Mouse (Mus musculus) midbrain, embryonic 14.5 days (tissue): ENCODE data around the gene Camk1d. TPM values are rescaled to one million over a fixed set of nuclear protein-coding genes. Genes with fewer than 3 reads are reported as not detected.

Source experiments
- ATAC-seq: fragments of 200-750 bp; cut with Nextera tagmentation; 2 replicates; pipeline ENCODE4 v1.8.0; 2017; ENCODE audit warnings: moderate number of reproducible peaks, moderate library complexity; ENCODE audit not compliant: low FRiP score, low TSS enrichment
- DNase-seq: peaks from one replicate; pipeline ENCODE4 v3.0.0-alpha.2; 2015
- H3K27ac ChIP-seq: fragments of 300-500 bp; sonication (generic); replicated peaks from 2 replicates; pipeline ENCODE4 v1.5.1; 2014; ENCODE audit warnings: mild to moderate bottlenecking, low read depth, low read length, moderate library complexity
- H3K27me3 ChIP-seq: fragments of 300-500 bp; sonication (generic); 2 replicates; pipeline ENCODE4 v1.6.1; 2014; ENCODE audit warnings: low read length, control low read depth, mixed read lengths; ENCODE audit not compliant: control insufficient read depth, insufficient read depth
- H3K36me3 ChIP-seq: fragments of 300-500 bp; sonication (generic); 2 replicates; pipeline ENCODE4 v1.6.1; 2014; ENCODE audit warnings: low read length, control low read depth; ENCODE audit not compliant: control insufficient read depth, insufficient read depth
- H3K4me1 ChIP-seq: fragments of 300-500 bp; sonication (generic); 2 replicates; pipeline ENCODE4 v1.6.1; 2014; ENCODE audit warnings: mild to moderate bottlenecking, antibody characterized with exemption, low read length, control low read depth; ENCODE audit not compliant: control insufficient read depth, insufficient read depth
- H3K4me2 ChIP-seq: fragments of 300-500 bp; sonication (generic); 2 replicates; pipeline ENCODE4 v1.6.1; 2014; ENCODE audit warnings: mild to moderate bottlenecking, low read length, moderate library complexity
- H3K4me3 ChIP-seq: fragments of 300-500 bp; sonication (generic); replicated peaks from 2 replicates; pipeline ENCODE4 v1.5.1; 2014; ENCODE audit warnings: low read depth, low read length
- H3K9ac ChIP-seq: fragments of 300-500 bp; sonication (generic); replicated peaks from 2 replicates; pipeline ENCODE4 v1.6.1; 2014; ENCODE audit warnings: mild to moderate bottlenecking, low read length, moderate library complexity
- H3K9me3 ChIP-seq: fragments of 300-500 bp; sonication (generic); 2 replicates; pipeline ENCODE4 v1.6.1; 2016; ENCODE audit warnings: low read length, control low read depth, mixed read lengths; ENCODE audit not compliant: control insufficient read depth
- WGBS: fragments of 180-500 bp; shearing (Covaris S2); extraction: QIAGEN DNeasy Blood & Tissue Kit; methylation state at CpG from one replicate; pipeline ENCODE4 v1.1.7; 2014; 5-methylcytosine and 5-hydroxymethylcytosine counted together
- polyA plus RNA-seq: library from polyadenylated mRNA; unstranded; fragments of >200 nt; fragmentation: Nextera tagmentation; extraction: Ambion mirVana; gene quantifications from 2 replicates; pipeline ENCODE4 v1.2.1, GENCODE M21; 2014

Gene Camk1d
- polyA plus RNA-seq, 1 experiment from 2014 or later, result 6.0 TPM

- ATAC-seq (no peak), DNase-seq (no peak)
- no peaks in the 10 kb centered on the region for H3K9me3 ChIP-seq
- no peak overlapping the region for H3K4me2 ChIP-seq
- H3K9ac ChIP-seq, result no peak overlapping the region; the same call in 1 of the 2 replicates
- H3K4me3 ChIP-seq, result no peak overlapping the region
- peaks cover 9% of the 10 kb centered on the region; the same call in 1 of the 2 replicates for H3K4me1 ChIP-seq
- no peak overlapping the region for H3K27ac ChIP-seq
- no peaks in the 10 kb centered on the region for H3K36me3 ChIP-seq
- no peaks in the 10 kb centered on the region for H3K27me3 ChIP-seq
- 50% methylated on average over 4 of the region's 4 CpGs for WGBS
These were observed 244.9 kb downstream of the Camk1d start for GRCm38 (mm10) chr2:5469366-5469941.

GRCm38 (mm10) chr2:5467537-5467936, 246.8 kb downstream of the Camk1d start:
- Histone ChIP-seq H3K27me3 (no peaks in the 10 kb centered on the region), H3K4me3 (no peak overlapping the region), H3K27ac (no peak overlapping the region), H3K4me2 (no peak overlapping the region), H3K4me1 (peaks cover 9% of the 10 kb centered on the region; the same call in 1 of the 2 replicates), H3K9ac (no peak overlapping the region), H3K36me3 (no peaks in the 10 kb centered on the region), H3K9me3 (no peaks in the 10 kb centered on the region)
- 46% methylated on average over 2 of the region's 2 CpGs for WGBS
- ATAC-seq (no peak), DNase-seq (no peak)

DNA sequence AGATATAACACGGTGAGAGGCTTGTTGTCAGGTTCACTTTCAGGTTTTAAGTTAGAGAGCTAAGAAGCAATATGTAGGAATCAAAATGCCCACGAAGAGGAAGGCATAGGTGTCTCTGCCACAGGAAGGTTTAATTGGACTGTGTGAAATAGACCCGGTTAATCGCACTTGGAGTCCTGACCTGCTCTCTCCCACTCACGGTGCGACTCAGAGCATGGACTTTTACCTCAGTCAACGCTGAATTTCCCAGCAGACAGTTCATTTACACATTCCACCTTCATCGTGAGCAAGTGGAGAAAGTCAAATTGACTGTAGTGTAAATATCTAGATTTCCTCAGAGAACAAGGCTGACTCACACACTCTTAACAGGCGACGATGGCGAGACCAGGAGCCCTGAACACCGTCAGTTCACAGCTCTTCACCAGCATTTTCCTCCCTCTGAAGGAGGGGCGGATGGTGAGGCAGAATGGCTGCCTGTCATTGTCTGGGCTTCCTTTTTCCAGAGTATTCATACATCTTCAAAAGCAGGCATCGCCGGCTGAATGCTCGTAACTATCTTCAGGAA, 255.6 kb downstream of the Camk1d start:
- Histone ChIP-seq H3K27ac (no peak overlapping the region), H3K9ac (no peak overlapping the region), H3K9me3 (no peaks in the 10 kb centered on the region), H3K36me3 (no peaks in the 10 kb centered on the region), H3K27me3 (no peaks in the 10 kb centered on the region), H3K4me2 (no peak overlapping the region), H3K4me1 (no peaks in the 10 kb centered on the region), H3K4me3 (no peak overlapping the region)
- ATAC-seq, result no peak
- DNase-seq, result no peak
- 77% methylated on average over 16 of the region's 16 CpGs for WGBS

DNA sequence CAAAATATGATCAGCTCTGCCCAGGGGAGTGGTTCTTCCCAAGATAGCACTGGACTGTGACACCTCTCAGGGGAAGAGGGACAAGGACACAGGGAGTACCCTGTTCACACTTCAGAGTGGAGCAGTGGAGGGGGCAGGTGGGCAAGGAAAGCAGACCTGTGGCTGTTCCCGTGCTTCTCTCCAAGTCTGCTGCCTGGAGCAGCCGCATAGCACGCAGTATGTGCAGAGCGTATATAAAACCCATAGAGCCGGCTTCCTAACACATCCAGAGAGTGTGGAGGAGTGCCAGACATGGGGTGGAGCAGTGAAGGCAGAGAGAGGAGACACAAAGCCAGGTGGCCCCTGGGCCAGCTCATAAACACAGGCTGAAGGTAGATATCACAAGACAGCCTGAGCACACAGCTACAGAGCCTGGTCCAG, 256.2 kb downstream of the Camk1d start:
- Histone ChIP-seq H3K36me3 (no peaks in the 10 kb centered on the region), H3K27ac (no peak overlapping the region), H3K4me2 (no peak overlapping the region), H3K4me3 (no peak overlapping the region), H3K27me3 (no peaks in the 10 kb centered on the region), H3K9me3 (no peaks in the 10 kb centered on the region), H3K4me1 (no peaks in the 10 kb centered on the region), H3K9ac (no peak overlapping the region)
- 93% methylated on average over 5 of the region's 5 CpGs for WGBS
- ATAC-seq (no peak), DNase-seq (no peak)

DNA sequence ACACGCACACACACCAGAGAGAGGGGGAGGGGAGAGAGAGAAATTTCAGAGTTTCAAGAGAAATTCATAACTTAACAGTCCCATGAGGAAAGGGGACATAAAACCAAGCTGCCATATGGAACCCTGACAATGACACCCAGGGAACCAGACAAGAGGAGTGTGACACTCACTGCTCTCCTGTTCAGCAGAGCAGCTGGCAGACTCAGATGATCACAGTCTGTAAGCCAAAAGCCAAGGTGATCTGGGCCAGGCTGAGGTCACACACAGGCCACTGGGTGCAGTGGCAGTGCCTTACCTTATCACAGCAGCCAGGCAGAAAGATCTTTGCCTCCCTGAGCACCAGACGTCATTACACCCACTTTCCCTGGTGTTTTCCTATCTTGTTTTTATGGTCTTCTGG, 258.2 kb downstream of the Camk1d start:
- no peak for DNase-seq
- H3K4me2 ChIP-seq, result no peak overlapping the region
- no peaks in the 10 kb centered on the region for H3K4me1 ChIP-seq
- no peak overlapping the region for H3K4me3 ChIP-seq
- no peaks in the 10 kb centered on the region for H3K9me3 ChIP-seq
- 80% methylated on average over 2 of the region's 2 CpGs for WGBS
- no peaks in the 10 kb centered on the region for H3K36me3 ChIP-seq
- H3K27ac ChIP-seq, result no peak overlapping the region
- H3K27me3 ChIP-seq, result no peaks in the 10 kb centered on the region
- no peak overlapping the region for H3K9ac ChIP-seq
- no peak for ATAC-seq

DNA sequence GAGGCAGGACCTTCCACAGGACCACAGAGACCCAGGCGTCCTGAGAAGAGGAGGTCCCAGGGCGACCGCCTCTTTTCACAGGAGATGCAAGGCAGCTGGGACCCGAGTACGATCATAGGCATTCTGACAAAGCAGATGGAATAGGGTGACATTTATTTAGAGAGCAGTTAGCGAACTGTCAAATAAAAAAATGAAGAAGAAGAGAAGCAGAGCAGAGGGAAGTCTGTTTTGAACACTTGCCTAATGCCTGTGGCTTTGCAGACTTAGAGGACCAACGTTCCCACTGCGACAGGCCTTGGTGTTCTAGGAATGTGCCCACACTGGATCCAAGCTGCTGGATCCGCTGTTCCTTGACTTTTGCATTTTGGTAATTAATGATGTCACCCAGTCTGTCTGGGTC, 259.5 kb downstream of the Camk1d start:
- no peaks in the 10 kb centered on the region for H3K9me3 ChIP-seq

GRCm38 (mm10) chr2:5451654-5452053, 262.7 kb downstream of the Camk1d start:
- ATAC-seq, result no peak
- H3K4me1 ChIP-seq, result no peaks in the 10 kb centered on the region
- H3K27me3 ChIP-seq, result no peaks in the 10 kb centered on the region
- DNase-seq, result peak; percentile 77
- no peaks in the 10 kb centered on the region for H3K9me3 ChIP-seq
- no peak overlapping the region for H3K4me3 ChIP-seq
- no peak overlapping the region for H3K4me2 ChIP-seq
- H3K36me3 ChIP-seq, result no peaks in the 10 kb centered on the region
- H3K9ac ChIP-seq, result no peak overlapping the region
- no peak overlapping the region for H3K27ac ChIP-seq
- 90% methylated on average over 2 of the region's 2 CpGs for WGBS

More for the DNA sequence above, 259.5 kb downstream of the Camk1d start:
- Histone ChIP-seq H3K4me3 (no peak overlapping the region), H3K4me2 (no peak overlapping the region), H3K4me1 (no peaks in the 10 kb centered on the region), H3K36me3 (no peaks in the 10 kb centered on the region), H3K27me3 (no peaks in the 10 kb centered on the region), H3K9ac (no peak overlapping the region), H3K27ac (no peak overlapping the region)
- WGBS, result 82% methylated on average over 9 of the region's 9 CpGs
- DNase-seq (no peak), ATAC-seq (no peak)

- no peak for DNase-seq
- no peaks in the 10 kb centered on the region for H3K36me3 ChIP-seq
- no peak overlapping the region for H3K27ac ChIP-seq
- no peaks in the 10 kb centered on the region for H3K9me3 ChIP-seq
- H3K4me3 ChIP-seq, result no peak overlapping the region
- ATAC-seq, result no peak
- no peak overlapping the region for H3K4me2 ChIP-seq
- H3K4me1 ChIP-seq, result no peaks in the 10 kb centered on the region
- 82% methylated on average over 5 of the region's 5 CpGs for WGBS
- no peak overlapping the region for H3K9ac ChIP-seq
- no peaks in the 10 kb centered on the region for H3K27me3 ChIP-seq
These were observed 269.0 kb downstream of the Camk1d start for GRCm38 (mm10) chr2:5445357-5445756.

- Histone ChIP-seq H3K27me3 (no peaks in the 10 kb centered on the region), H3K36me3 (no peaks in the 10 kb centered on the region), H3K9ac (no peak overlapping the region), H3K4me3 (no peak overlapping the region), H3K4me1 (no peaks in the 10 kb centered on the region), H3K27ac (no peak overlapping the region), H3K9me3 (no peaks in the 10 kb centered on the region), H3K4me2 (no peak overlapping the region)
- no peak for DNase-seq
- no peak for ATAC-seq
- 48% methylated on average over 2 of the region's 2 CpGs for WGBS
These were observed 276.6 kb downstream of the Camk1d start for GRCm38 (mm10) chr2:5437690-5438089.
